ENCODE assay signal across 12 mouse cellular contexts in the genomic region with DNA sequence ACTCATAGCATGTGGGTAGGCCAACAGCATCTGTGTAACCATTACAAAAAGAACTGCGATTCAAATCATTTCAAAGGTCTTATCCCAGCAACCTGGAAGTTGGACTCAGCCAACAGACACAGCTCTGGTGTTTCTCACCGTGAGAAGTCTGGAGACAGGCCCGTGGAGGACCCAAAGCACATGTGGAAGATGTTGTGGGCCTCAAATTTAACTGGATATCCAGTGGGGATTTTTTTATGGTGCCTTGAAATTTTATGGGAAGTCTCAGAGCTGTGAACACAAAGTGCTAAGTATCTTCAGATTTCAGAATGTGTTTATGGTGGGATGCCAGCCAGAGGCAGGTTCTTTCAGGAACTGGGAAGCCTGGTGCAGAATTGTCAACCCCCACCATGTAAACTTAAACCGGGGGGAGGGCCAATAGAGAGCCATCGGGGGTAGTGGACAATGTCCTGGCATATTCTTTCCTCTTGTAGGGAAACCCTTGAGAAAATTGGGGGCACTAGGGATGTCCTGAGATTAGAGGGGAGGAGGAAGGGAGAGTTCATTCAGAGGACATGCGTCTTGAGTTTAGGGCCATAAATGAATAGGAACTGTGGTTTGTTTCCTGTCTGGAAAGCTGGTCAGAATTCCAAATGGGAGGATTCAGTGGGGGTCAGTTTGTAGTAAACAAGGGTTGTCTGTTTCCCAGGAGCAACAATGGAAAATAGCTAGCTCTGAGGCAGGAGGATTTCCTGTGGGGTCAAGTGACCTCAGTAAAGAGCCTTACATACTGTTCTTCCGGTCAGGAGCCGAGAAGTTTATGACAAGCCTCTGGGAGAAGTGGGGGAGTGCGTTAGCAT. TPM values are rescaled to one million over a fixed set of nuclear protein-coding genes. Genes with fewer than 3 reads are reported as not detected.
DNase-seq lines count a peak whose midpoint lies in the region; ATAC-seq and TF ChIP-seq lines count a peak whose summit lies in the region.
"Had no signal": no experiment of that assay in that cellular context is flagged by ENCODE, and none has a peak within 500 bp of the region (broad histone marks: within the 10 kb centered on the region; RNA-seq: fewer than 3 reads in every experiment).

No protein-coding gene starts in this region.

- TF ChIP-seq CTCF in hindbrain, postnatal 0 days (IDR thresholded peaks at IDR 0.05; ENCODE audit: low read depth), result no peak

- H3K27ac ChIP-seq in kidney, embryonic 16.5 days (ENCODE audit: low read length), result peak overlapping the region; percentile 56
- peak overlapping the region; percentile 43; the same call in 1 of the 2 replicates for H3K27ac ChIP-seq in embryonic facial prominence, embryonic 12.5 days
- H3K27ac ChIP-seq in heart, embryonic 16.5 days (ENCODE audit: low read length), result peak overlapping the region; percentile 64
- peak overlapping the region; percentile 22; the same call in 1 of the 2 replicates for H3K27ac ChIP-seq in limb, embryonic 15.5 days
- H3K27ac ChIP-seq in hindbrain, postnatal 0 days, result no peak overlapping the region
- H3K27ac ChIP-seq: gastrocnemius, adult 2 months had no signal

- no peaks in the 10 kb centered on the region for H3K27me3 ChIP-seq in kidney, embryonic 16.5 days (ENCODE audit: insufficient read depth, low read length)
- H3K27me3 ChIP-seq in embryonic facial prominence, embryonic 12.5 days, result no peaks in the 10 kb centered on the region
- H3K27me3 ChIP-seq in heart, embryonic 16.5 days (ENCODE audit: control insufficient read depth, insufficient read depth, low read length), result no peaks in the 10 kb centered on the region
- no peaks in the 10 kb centered on the region for H3K27me3 ChIP-seq in limb, embryonic 15.5 days
- no peaks in the 10 kb centered on the region for H3K27me3 ChIP-seq in hindbrain, postnatal 0 days (ENCODE audit: insufficient read depth, low read length)

- H3K36me3 ChIP-seq in kidney, embryonic 16.5 days (ENCODE audit: insufficient read depth, low read length), result no peaks in the 10 kb centered on the region
- no peaks in the 10 kb centered on the region for H3K36me3 ChIP-seq in embryonic facial prominence, embryonic 12.5 days
- H3K36me3 ChIP-seq in heart, embryonic 16.5 days (ENCODE audit: control insufficient read depth, insufficient read depth), result no peaks in the 10 kb centered on the region
- H3K36me3 ChIP-seq in limb, embryonic 15.5 days, result no peaks in the 10 kb centered on the region
- H3K36me3 ChIP-seq in hindbrain, postnatal 0 days (ENCODE audit: insufficient read depth, low read length), result no peaks in the 10 kb centered on the region

- WGBS in kidney, embryonic 16.5 days, result 40% methylated on average over 9 of the region's 9 CpGs
- WGBS in embryonic facial prominence, embryonic 12.5 days, result 37% methylated on average over 9 of the region's 9 CpGs
- WGBS in heart, embryonic 16.5 days, result 48% methylated on average over 9 of the region's 9 CpGs
- 22% methylated on average over 9 of the region's 9 CpGs for WGBS in limb, embryonic 15.5 days
- WGBS in hindbrain, postnatal 0 days, result 72% methylated on average over 9 of the region's 9 CpGs

- H3K4me2 ChIP-seq in kidney, embryonic 16.5 days (replicated peaks; ENCODE audit: low read depth, low read length), result no peak overlapping the region
- H3K4me2 ChIP-seq in embryonic facial prominence, embryonic 12.5 days (replicated peaks), result no peak overlapping the region
- no peak overlapping the region for H3K4me2 ChIP-seq in heart, embryonic 16.5 days (ENCODE audit: low read depth, low read length)
- no peak overlapping the region for H3K4me2 ChIP-seq in limb, embryonic 15.5 days
- H3K4me2 ChIP-seq in hindbrain, postnatal 0 days (ENCODE audit: low read depth, low read length), result no peak overlapping the region

- ATAC-seq in kidney, embryonic 16.5 days (ENCODE audit: low FRiP score, low TSS enrichment), result peak; percentile 74
- no peak for ATAC-seq in embryonic facial prominence, embryonic 12.5 days (ENCODE audit: insufficient number of reproducible peaks, insufficient read depth, low FRiP score, low TSS enrichment)
- ATAC-seq in heart, embryonic 16.5 days (replicated peaks; ENCODE audit: extremely low read depth, insufficient read depth, low FRiP score), result peak; percentile 76
- ATAC-seq in limb, embryonic 15.5 days (ENCODE audit: insufficient number of reproducible peaks, low FRiP score, low TSS enrichment, low read depth), result peak; percentile 70; the same call in 1 of the 2 replicates
- ATAC-seq in granulocyte monocyte progenitor cell, adult 5-6 weeks (replicated peaks; ENCODE audit: poor library complexity, severe bottlenecking), result no peak
- ATAC-seq in hindbrain, postnatal 0 days, result no peak
- ATAC-seq: hindbrain, embryonic 16.5 days had no signal

- peaks cover 6% of the 10 kb centered on the region; the same call in 1 of the 2 replicates for H3K4me1 ChIP-seq in kidney, embryonic 16.5 days (ENCODE audit: insufficient read depth, low read length)
- H3K4me1 ChIP-seq in embryonic facial prominence, embryonic 12.5 days, result peaks cover 16% of the 10 kb centered on the region
- peaks cover 2% of the 10 kb centered on the region; the same call in 1 of the 2 replicates for H3K4me1 ChIP-seq in heart, embryonic 16.5 days (ENCODE audit: control insufficient read depth, insufficient read depth, low read length)
- H3K4me1 ChIP-seq in limb, embryonic 15.5 days, result peaks cover 30% of the 10 kb centered on the region
- no peaks in the 10 kb centered on the region for H3K4me1 ChIP-seq in hindbrain, postnatal 0 days (ENCODE audit: insufficient read depth, low read length)

- H3K4me3 ChIP-seq in kidney, embryonic 16.5 days (ENCODE audit: low read length), result no peak overlapping the region
- no peak overlapping the region for H3K4me3 ChIP-seq in embryonic facial prominence, embryonic 12.5 days
- H3K4me3 ChIP-seq in heart, embryonic 16.5 days (ENCODE audit: low read length), result no peak overlapping the region
- H3K4me3 ChIP-seq in limb, embryonic 15.5 days, result no peak overlapping the region
- no peak overlapping the region for H3K4me3 ChIP-seq in hindbrain, postnatal 0 days (ENCODE audit: low read length)
- H3K4me3 ChIP-seq: gastrocnemius, adult 2 months had no signal

- no peaks in the 10 kb centered on the region for H3K9me3 ChIP-seq in kidney, embryonic 16.5 days (ENCODE audit: low read length)
- H3K9me3 ChIP-seq in embryonic facial prominence, embryonic 12.5 days, result no peaks in the 10 kb centered on the region
- H3K9me3 ChIP-seq in heart, embryonic 16.5 days (replicated peaks; ENCODE audit: control insufficient read depth, low read length), result no peaks in the 10 kb centered on the region
- H3K9me3 ChIP-seq in limb, embryonic 15.5 days, result no peaks in the 10 kb centered on the region
- H3K9me3 ChIP-seq in hindbrain, postnatal 0 days (ENCODE audit: low read length), result no peaks in the 10 kb centered on the region

- H3K9ac ChIP-seq in kidney, embryonic 16.5 days (replicated peaks; ENCODE audit: low read length), result no peak overlapping the region
- no peak overlapping the region for H3K9ac ChIP-seq in embryonic facial prominence, embryonic 12.5 days
- no peak overlapping the region for H3K9ac ChIP-seq in heart, embryonic 16.5 days (ENCODE audit: low read length)
- no peak overlapping the region for H3K9ac ChIP-seq in limb, embryonic 15.5 days
- H3K9ac ChIP-seq in hindbrain, postnatal 0 days (replicated peaks; ENCODE audit: low read length), result no peak overlapping the region

- DNase-seq in kidney, adult 8-10 months, result no peak
- DNase-seq in right cerebral cortex, postnatal 36 days (ENCODE audit: low spot score in 2 of 2), result no peak
- DNase-seq in hindbrain, postnatal 0 days (ENCODE audit: low spot score), result no peak
- DNase-seq: cerebellum, adult 2 months; gastrocnemius, adult 2 months; right cerebral cortex, postnatal 4 days had no signal

RNA-seq across cellular contexts. Expression of gene Tmpo, which starts 41.5 kb away (rescaled TPM):
- 191 and 202 TPM in 2 replicates for polyA plus RNA-seq in kidney, embryonic 16.5 days (2015; fragmentation: Nextera tagmentation; extraction: Ambion mirVana)
- 366 and 400 TPM in 2 replicates for polyA plus RNA-seq in embryonic facial prominence, embryonic 12.5 days (2016; fragmentation: Nextera tagmentation; extraction: Ambion mirVana)
- polyA plus RNA-seq in heart, embryonic 16.5 days (2015; fragmentation: Nextera tagmentation; extraction: Ambion mirVana), result 148 and 153 TPM in 2 replicates
- polyA plus RNA-seq in limb, embryonic 15.5 days (2015; fragmentation: Nextera tagmentation; extraction: Ambion mirVana), result 162 and 201 TPM in 2 replicates
- total RNA-seq in granulocyte monocyte progenitor cell, adult 5-6 weeks (2014; fragmentation: Nextera tagmentation), result 186 and 211 TPM in 2 replicates
- 339 and 445 TPM in 2 replicates for total RNA-seq in granulocyte monocyte progenitor cell, adult 5-6 weeks (2017)
- total RNA-seq in hindbrain, postnatal 0 days (2014; rRNA removed), result 102 and 110 TPM in 2 replicates
- 66.9 and 72.1 TPM in 2 replicates for polyA plus RNA-seq in hindbrain, postnatal 0 days (2015; fragmentation: Nextera tagmentation; extraction: Ambion mirVana)

Comparison
In these comparisons a context has a peak if more than half of its experiments do, and no peak if none do; other contexts are left out.
1. ATAC-seq: peak in kidney, embryonic 16.5 days (single experiment), heart, embryonic 16.5 days (single experiment) and limb, embryonic 15.5 days (single experiment); none in embryonic facial prominence, embryonic 12.5 days (single experiment), granulocyte monocyte progenitor cell, adult 5-6 weeks (single experiment) and hindbrain, postnatal 0 days (single experiment).